Mouse (Mus musculus): Measurements from ENCODE around the gene Chchd4. TPM values are rescaled to one million over a fixed set of nuclear protein-coding genes. Genes with fewer than 3 reads are reported as not detected.
"Not testable (repeated sequence)": the region's sequence is repeated elsewhere in the genome, so short reads cannot be mapped to it uniquely, and the experiment has no call there.

The Chchd4 gene
- total and polyA plus RNA-seq, 3 experiments, result 5.1 to 17.8 (median 16.1) TPM

DNA sequence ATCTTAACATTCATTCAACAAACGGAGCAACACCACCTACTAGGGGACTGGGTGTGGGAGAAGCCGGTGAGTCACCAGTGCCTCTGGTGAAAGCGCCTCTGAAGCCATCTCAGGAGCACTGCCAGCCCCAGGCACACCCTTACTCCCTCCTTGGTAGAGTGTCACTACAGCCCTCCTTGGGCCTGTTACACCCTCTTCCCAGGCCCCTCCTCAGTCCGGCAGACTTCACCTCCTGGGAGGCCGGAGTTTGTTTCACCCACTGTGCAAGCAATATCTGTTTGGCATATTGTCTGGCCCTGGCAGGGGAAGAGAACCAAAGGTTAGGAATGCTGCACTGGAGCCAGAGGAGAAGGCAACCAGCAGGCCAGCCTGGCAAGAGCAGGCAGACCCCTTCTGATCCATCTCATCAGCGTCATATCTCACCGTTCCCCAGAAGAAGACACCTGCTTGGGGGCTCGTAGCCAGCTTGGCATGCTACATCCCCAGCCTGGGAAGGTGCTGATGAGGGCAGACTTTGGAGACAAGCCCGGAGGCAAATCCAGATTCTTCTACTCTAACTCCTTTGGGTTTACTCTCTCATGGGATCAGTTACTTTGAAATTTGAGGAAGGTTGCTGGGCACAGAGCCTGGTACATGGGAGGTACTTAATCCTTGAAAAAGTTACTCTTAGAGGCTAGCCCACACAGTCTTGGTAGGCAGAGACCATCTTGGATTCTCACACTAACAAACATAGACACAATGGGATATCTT lies 1.3 kb upstream of the Chchd4 start:
- DNase-seq, result peak; percentile 74

DNA sequence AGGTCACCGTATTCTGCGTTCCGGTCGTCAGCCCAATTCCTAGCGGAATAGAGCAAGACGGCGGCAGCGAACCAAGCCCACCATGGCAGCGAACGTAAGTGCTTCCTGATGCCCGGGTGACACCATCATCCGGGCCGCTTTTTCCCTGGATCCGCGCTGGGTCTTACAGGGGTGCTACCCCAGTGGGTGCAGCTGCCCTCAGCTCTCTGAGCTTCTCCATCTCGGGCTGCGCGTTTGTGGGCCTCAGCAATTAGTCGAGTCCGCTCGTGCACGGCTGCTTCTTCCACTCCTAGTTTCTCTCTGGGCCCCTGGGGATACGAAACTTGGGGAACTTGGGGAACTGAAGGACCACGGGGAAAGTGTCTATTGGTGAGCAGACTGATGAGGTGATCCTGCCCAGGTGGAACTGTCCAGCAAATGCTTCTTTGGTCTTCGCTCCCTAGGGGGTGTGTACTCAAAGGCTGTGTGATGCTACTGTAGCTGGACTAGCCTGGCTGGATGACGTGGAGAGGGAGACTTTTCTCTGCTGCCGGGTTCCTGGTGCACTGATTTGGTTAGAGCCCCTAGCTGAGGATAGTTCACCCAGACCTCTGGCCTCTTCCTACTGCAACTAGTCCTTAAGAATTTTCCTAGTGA lies 577 bp upstream of the Chchd4 start:
- no peak for DNase-seq

DNA sequence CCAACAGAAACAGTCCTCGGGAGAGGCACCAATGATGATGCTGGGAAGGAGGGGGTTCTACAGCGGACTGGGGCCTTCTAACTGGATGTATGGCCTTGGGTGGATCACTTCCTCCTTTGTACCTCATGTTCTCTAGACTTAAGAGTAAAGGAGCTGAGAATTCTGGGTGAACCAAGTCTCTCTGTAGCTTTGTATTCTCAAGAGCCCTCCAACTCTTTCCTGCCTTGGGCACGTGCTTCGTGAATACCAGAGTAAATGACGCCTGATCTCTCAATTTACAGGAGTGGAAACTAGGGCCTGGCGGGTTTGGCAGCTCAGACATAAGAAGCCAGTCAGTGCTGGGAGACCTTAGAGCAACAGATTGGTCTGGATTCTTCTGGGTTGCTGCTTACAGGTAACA lies 1.0 kb downstream of the Chchd4 start:
- DNase-seq, result no peak

DNA sequence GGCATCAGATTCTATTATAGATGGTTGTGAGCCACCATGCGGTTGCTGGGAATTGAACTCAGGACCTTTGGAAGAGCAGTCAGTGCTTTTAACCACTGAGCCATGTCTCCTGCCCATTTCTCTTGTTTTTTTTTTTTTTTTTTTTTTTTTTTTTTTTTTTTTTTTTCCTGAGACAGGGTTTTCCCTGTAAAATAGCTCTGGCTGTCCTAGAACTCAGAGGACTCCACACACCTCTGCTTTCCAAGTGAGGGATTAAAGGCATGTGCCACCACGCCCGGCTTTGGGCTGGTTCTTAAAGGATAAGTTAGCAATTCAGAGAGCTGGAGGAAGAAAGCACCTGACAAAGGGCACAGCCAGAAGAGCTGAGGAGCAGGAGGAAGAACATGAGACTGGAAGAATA lies 1.9 kb downstream of the Chchd4 start:
- not testable (repeated sequence) for DNase-seq

DNA sequence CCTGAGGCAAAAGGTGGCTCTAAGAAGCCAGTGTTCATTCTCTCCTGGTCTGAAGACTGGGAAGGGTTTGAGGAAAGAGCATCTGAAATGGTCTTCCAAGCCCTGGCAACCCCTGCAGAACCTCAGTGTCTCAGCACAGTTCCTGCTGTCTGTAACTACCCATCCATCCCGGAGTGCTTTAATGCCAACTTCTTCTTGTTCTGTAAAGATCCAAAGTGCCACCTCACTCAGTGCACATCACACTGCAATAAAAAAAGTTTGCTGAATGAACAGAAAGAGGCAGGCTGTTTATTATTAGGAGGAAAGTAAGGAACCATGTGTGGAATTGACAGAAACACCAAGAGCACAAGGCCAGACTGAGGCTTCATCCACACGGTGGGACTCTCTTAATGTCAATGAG lies 2.6 kb downstream of the Chchd4 start:
- no peak for DNase-seq

DNA sequence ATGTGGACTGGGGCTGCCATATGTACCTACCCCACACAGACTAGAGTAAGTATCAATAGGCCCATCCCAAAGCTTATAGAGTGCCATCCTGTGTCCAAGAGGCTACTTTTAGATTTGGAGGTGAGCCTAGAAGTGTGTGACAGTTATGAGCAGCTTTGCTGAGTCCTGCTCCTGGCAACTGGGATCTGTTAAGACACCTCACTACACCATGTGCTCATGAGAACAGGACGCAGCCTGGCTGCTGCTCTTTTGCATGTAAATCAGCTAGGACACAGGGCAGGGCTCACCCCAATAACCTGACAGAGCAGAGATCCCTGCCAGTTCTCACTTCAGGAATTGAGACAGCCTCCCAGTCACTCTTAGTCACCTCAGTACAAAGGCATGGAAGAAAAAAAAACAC lies 6.2 kb downstream of the Chchd4 start:
- DNase-seq, result no peak

DNA sequence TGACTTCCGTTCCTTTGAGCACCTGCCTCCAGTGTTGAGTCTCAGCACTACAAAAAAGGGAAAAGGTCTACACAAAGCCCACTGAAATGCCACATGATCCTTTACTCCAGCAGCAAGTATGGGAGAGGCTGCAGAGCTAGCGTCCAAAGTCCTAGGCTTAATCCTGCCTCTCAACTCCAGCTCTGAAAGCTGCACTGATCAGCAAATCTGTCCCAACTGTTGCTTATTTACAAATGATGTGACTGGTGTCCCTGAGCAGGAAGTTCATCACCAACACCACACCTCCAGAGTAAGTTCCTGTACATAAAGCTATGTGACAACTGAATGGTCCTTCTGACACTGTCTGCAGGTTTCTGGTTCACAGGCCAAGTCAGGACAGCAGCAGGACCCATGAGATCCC lies 7.6 kb downstream of the Chchd4 start:
- no peak for DNase-seq

DNA sequence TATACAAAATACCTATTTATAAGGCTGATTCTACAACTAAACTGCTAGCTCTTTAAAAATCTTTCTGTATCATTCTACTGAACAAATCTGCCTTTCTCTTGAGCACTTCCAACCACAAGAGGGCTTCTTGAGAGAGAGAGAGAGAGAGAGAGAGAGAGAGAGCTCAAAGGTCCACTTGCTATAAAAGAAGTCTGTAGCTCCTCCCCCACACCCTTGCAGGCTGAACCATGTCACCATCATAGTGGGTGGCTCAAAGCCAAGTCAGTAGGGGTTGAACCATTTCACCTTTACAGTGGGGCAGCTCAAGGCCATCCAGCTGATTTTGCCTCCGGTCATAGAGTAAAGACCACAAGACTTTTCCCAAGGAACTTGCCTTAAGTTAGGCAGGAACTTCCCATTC lies 13.9 kb downstream of the Chchd4 start:
- DNase-seq, result no peak

DNA sequence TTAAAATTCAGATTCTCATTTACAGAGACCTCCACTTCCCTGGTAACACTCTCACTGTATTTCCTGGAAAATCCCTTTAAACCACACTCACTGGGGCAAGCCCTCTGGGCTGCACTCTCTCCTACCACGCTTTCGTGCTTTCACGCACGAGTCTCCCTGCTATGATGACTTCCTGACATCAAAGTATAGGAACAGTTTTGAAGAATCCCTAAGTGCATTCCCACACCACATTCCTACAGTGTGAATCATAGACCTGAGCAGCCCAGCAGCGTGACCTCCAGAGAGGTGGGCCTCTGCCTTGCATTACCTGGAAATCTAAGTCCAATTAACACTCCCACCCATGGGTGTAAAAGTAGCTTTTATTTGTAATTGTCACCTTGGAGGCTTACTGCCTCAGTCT lies 18.8 kb downstream of the Chchd4 start:
- DNase-seq, result no peak

DNA sequence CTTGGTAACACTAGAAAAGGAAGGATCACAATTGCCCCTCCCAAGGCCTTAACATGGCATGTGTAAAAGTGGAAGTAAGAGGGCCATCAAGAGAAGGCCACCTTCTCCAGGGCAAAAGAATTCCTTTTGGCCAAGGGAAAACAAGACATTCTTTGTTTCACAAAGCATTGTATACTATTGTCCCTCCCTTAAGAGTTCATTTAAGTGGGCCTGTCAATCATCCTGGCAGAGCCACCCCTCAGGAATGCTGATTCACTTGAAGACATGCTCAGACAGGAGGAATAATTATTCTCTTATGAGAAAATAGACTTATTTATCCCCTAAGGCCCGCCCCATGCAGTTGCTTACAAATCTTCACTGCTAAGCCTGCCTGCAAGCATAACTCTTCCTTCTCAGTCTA lies 21.3 kb downstream of the Chchd4 start:
- no peak for DNase-seq

DNA sequence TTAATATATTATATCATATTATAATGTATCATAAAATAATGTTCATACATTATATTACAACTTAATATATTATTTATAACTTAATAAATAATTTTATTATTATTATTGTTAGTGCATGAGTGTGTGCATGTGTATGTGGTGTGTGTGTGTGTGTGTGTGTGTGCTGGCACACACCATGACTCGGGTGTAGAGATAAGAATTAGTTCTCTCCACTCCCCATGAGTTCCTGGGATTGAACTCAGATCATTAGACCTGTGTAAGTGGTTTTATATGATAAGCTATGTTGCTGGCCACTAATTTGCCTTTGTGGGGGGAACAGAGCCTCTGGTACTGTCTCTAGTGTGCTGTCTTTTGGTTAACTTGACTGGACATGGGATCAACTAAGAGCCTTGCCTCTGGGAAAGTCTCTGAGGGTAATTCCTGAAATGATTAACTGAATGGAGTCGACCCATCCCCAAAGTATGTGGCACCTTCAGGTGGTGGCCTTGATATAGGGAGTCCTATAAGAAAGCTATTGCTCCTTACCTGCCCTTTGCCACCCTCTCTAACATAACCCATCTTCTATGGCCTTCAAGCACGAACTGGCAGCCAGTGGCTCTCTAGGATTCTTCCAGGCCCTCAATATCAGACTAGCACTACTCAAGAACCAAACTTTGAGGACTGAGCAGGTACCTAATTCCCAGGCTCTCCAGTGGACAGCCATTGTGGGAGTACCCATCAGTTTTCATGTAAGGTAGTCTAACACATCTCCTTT lies 23.7 kb downstream of the Chchd4 start:
- DNase-seq, result no peak

DNA sequence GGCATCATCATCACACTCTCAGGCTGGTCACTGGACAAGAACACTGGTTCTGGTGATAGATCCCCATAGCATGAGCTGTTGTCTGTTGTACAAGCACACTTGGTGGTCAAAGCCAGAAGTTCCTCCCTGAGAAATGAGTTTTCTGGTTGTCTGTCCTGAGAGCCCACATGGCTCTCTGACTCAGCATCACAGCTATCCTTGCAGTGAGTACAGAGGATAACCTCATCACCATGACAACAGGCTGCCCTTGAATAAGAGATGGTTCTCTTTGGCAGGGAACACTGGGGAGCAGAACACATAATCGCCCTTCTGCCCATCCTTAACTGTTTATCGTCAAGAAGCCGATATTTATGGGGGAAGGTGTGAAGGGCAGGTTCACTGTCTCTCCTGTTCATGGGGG lies 28.0 kb downstream of the Chchd4 start:
- DNase-seq, result no peak

DNA sequence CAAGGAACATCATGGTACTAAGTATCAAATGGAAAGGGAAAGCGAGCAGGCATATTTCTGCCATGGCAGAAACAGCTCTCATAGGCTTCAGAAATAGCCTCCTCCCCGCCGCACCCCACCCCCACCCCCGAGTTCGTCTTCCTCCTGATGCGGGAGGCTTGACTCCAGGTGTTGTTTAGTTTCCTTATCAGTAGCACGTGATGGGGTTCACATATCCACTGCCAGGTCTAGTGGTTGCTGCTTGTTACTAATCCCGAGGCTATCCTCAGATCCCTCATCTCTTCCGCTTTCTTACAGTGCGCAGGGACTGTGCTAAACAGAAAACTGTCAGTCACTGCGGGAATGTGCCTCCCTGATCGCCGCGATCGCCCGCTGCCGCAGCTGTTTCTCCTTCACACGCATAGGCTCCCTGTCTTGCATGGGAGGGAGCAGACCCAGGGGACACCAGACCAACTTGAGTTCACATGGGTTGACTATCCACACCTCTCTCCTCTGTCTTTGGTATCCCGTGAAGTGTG lies 32.1 kb downstream of the Chchd4 start:
- no peak for DNase-seq

DNA sequence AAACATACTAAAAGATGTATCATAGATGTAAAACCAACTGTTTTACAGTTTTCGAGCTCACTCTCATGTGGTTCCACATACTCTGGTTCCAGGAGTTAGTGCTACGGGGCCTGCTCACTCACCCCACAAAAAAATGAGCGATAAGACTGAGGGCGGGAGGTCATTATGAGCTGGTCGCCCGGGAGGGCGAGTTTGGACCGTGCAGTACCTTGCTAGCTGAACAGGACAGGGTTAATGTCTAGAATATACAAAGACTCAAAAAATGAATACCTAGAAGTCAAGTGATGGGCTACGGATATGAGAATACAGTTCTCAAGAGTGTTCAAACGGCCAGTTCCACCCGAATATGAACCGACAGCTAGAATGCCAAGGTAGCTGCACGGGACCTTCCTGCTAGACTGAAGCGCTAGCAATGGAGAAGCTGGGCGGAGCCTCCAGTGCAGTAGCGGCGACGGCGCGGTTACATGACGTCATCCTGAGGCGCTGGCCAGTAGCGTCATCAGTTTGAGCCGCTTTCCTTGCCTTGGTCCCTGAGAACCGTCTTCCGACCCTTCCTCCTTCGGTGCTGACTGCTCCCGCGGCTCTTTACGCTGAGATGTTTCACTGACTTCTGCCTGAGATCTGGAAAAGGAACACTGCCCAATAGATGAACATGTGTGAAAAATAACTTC lies 32.7 kb downstream of the Chchd4 start:
- peak; percentile 95 for DNase-seq

DNA sequence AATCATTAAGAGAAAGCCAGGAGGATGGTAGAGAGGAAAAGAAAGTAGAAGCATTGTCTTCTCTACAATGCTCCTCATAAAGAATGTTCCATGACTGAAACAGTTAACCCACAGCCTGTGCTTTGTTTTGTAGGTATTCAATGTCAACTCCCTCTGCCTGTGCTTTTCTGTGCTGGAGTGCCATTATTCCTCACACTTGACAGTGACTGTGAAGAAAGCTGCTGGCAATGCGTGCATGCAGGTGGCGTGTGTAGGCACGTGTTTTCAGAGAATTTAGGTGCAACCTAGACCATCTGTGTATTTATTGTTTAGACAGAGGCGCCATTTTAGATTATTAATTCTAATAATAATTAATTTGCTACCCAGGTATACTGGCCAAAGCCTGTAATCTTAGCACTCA lies 49.2 kb downstream of the Chchd4 start:
- DNase-seq, result no peak

DNA sequence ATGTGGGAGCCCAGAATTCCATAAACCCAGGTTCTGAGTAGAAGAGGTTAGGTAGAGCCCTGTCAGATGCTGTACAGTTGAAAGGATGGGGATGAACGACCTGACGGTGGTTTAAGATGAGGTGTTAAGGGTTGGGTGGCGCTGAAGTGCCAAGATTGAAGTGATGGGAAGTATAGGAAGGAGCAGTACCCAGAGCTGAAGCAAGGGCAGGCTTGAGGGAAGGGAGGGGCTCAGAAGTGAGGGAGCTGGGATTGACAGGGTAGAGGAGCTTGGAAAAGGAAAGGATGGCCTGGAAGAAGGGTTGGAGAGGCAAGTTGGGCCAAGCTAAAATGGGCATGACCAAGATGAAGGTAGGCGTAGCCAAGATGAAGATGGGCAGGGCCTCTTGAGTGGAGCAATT lies 51.7 kb downstream of the Chchd4 start:
- DNase-seq, result no peak

DNA sequence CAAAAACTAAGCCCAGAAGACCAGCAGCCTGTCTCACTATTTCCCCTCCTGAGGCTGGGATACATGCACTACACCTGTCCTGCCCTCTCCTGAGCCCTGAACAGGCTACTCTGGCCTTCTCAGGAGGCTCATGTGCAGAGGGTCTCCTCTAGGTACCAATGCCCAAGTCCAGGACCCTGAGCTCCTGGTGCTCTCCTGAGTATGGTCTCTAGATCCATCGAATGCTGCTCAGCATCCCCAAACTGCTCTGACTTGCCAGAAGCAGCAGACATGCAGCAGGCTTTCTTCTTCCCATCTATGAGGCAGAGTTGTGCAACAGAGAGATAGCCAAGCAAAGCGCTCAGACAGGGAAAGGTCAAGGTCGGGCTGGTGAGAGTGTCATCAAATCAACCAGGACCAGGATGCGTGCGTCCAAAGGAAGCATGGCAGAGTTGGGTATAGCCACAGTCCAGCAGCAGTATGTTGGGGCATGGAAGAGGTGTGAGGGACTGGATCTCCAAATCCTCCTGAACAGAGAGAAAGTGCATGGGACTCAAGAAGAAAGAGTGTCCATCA lies 56.0 kb downstream of the Chchd4 start:
- DNase-seq, result peak; percentile 31

DNA sequence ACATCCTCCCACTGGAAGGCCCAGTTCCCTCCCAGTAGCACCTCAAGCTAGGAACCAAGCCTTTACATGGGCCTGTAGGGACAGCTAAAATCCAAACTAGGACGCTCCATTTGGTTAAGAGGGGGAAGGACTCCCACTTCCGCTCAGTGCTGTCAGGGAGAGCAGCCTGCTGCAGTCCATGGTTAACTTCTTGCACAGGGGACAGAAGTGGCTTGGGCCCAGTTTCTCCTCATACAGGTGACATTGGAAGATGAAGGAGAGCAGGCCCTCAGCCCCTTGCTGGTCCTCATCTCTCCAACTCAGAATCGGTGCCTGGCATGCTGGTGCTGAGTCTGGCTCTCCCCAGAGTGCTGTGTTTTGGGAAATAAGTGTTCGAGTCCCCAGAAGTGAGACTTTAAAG lies 57.2 kb downstream of the Chchd4 start:
- DNase-seq, result no peak

DNA sequence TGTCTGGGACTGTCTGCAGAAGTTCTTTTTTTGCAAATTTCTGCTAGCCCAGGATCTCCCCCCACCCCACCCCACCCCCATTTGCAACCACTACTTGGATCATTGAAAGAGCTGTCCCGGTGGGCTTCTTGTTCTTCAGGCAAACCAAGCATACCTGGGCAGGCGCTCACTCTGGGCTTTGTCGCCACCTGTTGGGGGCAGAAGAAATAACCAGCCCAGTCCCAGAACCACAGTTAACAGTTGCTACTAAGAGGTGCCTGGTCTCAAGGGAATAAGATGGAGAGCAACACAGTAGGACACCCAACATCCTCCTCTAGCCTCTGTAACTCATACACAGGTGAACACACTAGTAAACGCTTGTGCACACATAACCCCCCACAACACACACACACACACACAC lies 58.5 kb downstream of the Chchd4 start:
- peak; percentile 24 for DNase-seq
